Mouse (Mus musculus) heart, embryonic 16.5 days (tissue): Measurements from ENCODE around the gene Gpr153. TPM values are rescaled to one million over a fixed set of nuclear protein-coding genes. Genes with fewer than 3 reads are reported as not detected.
A peak's percentile ranks its signal among the peaks of the same experiment; 100 is the strongest.

Experiments used
- ATAC-seq: fragments of 200-750 bp; cut with Nextera tagmentation; replicated peaks from 2 replicates; pipeline ENCODE4 v1.8.0; 2017; ENCODE audit warnings: moderate number of reproducible peaks; ENCODE audit not compliant: insufficient read depth, low FRiP score; ENCODE audit errors: extremely low read depth
- H3K27ac ChIP-seq: fragments of 300-500 bp; sonication (generic); 2 replicates; pipeline ENCODE4 v1.5.1; 2014; ENCODE audit warnings: mild to moderate bottlenecking, low read length, control low read depth, moderate library complexity
- H3K27me3 ChIP-seq: fragments of 300-500 bp; sonication (generic); 2 replicates; pipeline ENCODE4 v1.6.1; 2014; ENCODE audit warnings: low read length, mixed read lengths; ENCODE audit not compliant: control insufficient read depth, insufficient read depth
- H3K36me3 ChIP-seq: fragments of 300-500 bp; sonication (generic); 2 replicates; pipeline ENCODE4 v1.6.1; 2014; ENCODE audit not compliant: control insufficient read depth, insufficient read depth
- H3K4me1 ChIP-seq: fragments of 300-500 bp; sonication (generic); 2 replicates; pipeline ENCODE4 v1.6.1; 2014; ENCODE audit warnings: low read length, mixed read lengths; ENCODE audit not compliant: control insufficient read depth, insufficient read depth
- H3K4me2 ChIP-seq: fragments of 300-500 bp; sonication (generic); 2 replicates; pipeline ENCODE4 v1.6.1; 2014; ENCODE audit warnings: low read depth, mild to moderate bottlenecking, control low read depth, low read length
- H3K4me3 ChIP-seq: fragments of 300-500 bp; sonication (generic); 2 replicates; pipeline ENCODE4 v1.5.1; 2014; ENCODE audit warnings: mild to moderate bottlenecking, control low read depth, low read length
- H3K9ac ChIP-seq: fragments of 300-500 bp; sonication (generic); 2 replicates; pipeline ENCODE4 v1.6.1; 2014; ENCODE audit warnings: low read length, control low read depth
- H3K9me3 ChIP-seq: fragments of 300-500 bp; sonication (generic); replicated peaks from 2 replicates; pipeline ENCODE4 v1.6.1; 2016; ENCODE audit warnings: low read length; ENCODE audit not compliant: control insufficient read depth
- WGBS: fragments of 180-500 bp; shearing (Covaris S2); extraction: QIAGEN DNeasy Blood & Tissue Kit; methylation state at CpG from one replicate; pipeline ENCODE4 v1.1.7; 2014; 5-methylcytosine and 5-hydroxymethylcytosine counted together
- polyA plus RNA-seq: library from polyadenylated mRNA; unstranded; fragments of >200 nt; fragmentation: Nextera tagmentation; extraction: Ambion mirVana; gene quantifications from 2 replicates; pipeline ENCODE4 v1.2.1, GENCODE M21; 2015

Gene Gpr153
- polyA plus RNA-seq, 1 experiment from 2014 or later, result 8.4 TPM

- no peaks in the 10 kb centered on the region for H3K36me3 ChIP-seq
- H3K4me1 ChIP-seq, result peaks cover 66% of the 10 kb centered on the region
- H3K4me2 ChIP-seq, result no peak overlapping the region
- no peaks in the 10 kb centered on the region for H3K9me3 ChIP-seq
- no peak for ATAC-seq
- H3K27ac ChIP-seq, result peak overlapping the region; percentile 95
- no peaks in the 10 kb centered on the region for H3K27me3 ChIP-seq
- H3K9ac ChIP-seq, result peak overlapping the region; percentile 47
- no peak overlapping the region for H3K4me3 ChIP-seq
- 46% methylated on average over 9 of the region's 9 CpGs for WGBS
Measured at GRCm38 (mm10) chr4:152263089-152263488, 10.9 kb upstream of the Gpr153 start.

DNA sequence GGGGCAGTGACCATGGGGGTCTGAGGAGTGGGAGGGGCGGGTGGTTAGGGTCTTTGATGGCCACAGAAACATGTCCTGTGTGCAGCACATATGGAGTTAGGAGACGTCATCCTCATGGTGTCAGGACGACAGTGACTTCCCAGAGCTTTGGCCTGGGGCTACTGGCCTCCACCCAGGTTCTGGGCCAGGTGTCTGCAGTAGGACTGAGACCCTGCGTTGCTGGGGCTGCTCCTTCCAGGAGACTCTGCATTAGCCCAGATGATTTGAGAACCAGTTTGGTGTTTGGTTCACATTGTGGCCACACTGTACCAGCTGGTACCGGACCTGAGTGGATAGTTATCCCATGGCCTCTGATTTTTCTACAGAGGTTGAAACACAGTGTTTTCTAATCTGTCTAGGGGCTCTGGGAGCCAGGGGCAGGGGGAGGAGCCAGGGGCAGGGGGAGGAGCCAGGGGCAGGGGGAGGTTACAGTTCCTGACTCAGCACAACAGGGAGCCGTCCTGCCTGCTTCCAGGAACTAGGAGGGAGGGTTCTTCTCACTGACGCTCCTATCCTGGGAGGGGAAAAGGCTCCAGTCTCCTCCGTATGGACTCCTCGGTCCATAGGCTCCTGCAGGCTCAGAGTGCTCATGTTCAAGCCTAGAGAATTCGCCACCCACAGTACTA lies 10.4 kb upstream of the Gpr153 start:
- no peaks in the 10 kb centered on the region for H3K27me3 ChIP-seq
- no peaks in the 10 kb centered on the region for H3K36me3 ChIP-seq
- H3K4me2 ChIP-seq, result no peak overlapping the region
- peak; percentile 19; the same call in 1 of the 2 replicates for ATAC-seq
- no peaks in the 10 kb centered on the region for H3K9me3 ChIP-seq
- H3K4me3 ChIP-seq, result no peak overlapping the region
- peak overlapping the region; percentile 95 for H3K27ac ChIP-seq
- H3K4me1 ChIP-seq, result peaks cover 63% of the 10 kb centered on the region
- H3K9ac ChIP-seq, result peak overlapping the region; percentile 47
- 43% methylated on average over 10 of the region's 10 CpGs for WGBS

DNA sequence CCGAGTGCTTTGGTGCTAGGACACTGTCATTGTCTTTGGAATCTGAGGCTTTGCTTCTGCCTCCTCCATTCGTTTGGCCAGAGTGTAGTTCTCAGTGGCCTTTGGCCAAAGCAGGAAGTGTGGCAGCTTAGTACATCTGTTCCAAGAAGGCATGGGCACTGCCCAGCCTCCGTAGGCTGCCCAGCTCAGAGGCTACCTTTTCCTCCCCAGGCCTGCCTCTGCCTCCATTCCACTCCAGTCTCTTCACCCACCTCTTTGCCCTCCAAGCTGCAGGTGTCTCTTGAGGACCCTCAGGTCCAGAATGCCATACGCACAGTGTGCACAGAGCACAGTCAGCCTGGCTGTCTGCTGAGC lies 9.9 kb upstream of the Gpr153 start:
- no peak overlapping the region for H3K4me2 ChIP-seq
- H3K9ac ChIP-seq, result peak overlapping the region; percentile 47; the same call in 1 of the 2 replicates
- H3K27me3 ChIP-seq, result no peaks in the 10 kb centered on the region
- H3K36me3 ChIP-seq, result no peaks in the 10 kb centered on the region
- no peak for ATAC-seq
- peaks cover 58% of the 10 kb centered on the region for H3K4me1 ChIP-seq
- WGBS, result 50% methylated on average over 4 of the region's 4 CpGs
- H3K27ac ChIP-seq, result peak overlapping the region; percentile 95
- no peak overlapping the region for H3K4me3 ChIP-seq
- H3K9me3 ChIP-seq, result no peaks in the 10 kb centered on the region

DNA sequence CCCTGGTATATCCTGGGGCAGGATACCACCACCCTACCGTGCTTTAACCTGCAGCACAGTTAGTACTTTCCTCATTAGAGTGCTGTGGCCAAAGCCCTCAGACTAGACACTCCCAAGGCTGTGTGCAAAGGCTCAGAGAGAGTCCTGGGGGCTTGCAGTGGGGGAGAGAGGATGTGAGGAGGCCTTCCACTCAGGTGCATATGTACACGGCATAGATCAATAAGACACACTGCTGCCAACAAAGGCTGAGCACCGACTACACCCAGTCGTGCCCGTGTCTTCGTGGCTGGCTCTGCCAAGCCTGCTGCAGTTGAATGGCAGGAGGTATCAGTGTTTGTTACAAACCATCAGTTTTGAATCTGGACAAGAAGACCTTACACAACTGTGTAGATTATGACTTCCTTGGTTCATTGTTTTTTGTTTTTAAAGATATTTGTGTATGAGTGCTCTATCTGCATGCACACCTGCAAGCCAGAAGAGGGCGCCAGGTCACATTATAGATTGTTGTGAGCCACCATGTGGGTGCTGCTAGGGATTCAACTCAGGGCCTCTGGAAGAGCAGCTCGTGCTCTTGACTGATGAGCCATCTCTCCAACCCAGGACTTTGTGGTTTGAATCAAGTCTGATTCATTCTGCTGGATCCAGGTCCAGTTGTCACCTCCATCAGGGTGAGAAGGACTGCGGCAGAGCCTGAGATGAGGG lies 9.0 kb upstream of the Gpr153 start:
- H3K9ac ChIP-seq, result no peak overlapping the region
- ATAC-seq, result no peak
- peaks cover 59% of the 10 kb centered on the region for H3K4me1 ChIP-seq
- 90% methylated on average over 9 of the region's 9 CpGs for WGBS
- no peaks in the 10 kb centered on the region for H3K27me3 ChIP-seq
- H3K36me3 ChIP-seq, result no peaks in the 10 kb centered on the region
- H3K27ac ChIP-seq, result no peak overlapping the region
- no peak overlapping the region for H3K4me2 ChIP-seq
- H3K4me3 ChIP-seq, result no peak overlapping the region
- no peaks in the 10 kb centered on the region for H3K9me3 ChIP-seq

GRCm38 (mm10) chr4:152265791-152266190 lies 8.2 kb upstream of the Gpr153 start:
- no peak overlapping the region for H3K9ac ChIP-seq
- 59% methylated on average over 5 of the region's 5 CpGs for WGBS

DNA sequence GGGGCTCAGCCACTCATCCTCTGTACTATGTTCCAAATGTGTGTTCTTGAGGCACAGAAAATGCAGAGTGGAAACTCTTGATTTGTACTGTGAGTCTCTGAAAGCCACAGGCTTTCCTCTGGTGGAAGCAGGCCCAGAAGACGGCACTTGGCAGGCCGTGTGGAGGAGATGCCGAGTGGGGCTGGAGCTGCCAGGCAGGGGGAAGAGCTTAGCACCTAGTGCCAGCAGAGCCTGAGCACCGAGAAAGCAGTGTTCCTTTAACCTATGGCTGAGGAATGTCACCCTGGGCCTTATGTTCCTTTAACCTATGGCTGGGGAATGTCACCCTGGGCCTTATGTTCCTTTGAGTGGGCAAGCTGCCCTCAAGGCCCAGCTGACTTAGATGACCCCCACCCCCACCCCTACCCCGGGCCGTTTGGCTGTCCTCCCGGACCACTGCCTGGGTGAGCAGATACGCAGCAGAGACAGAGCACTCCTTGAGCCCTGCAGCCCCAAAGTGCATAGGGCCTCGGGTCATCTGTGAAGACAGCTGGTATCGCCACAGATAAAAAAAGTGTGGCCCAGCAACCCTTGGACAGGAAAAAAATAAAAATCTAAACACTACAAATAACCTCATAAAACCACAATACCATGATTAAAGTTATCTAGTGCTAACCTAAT lies 7.7 kb upstream of the Gpr153 start:
- Histone ChIP-seq H3K4me3 (no peak overlapping the region), H3K9ac (peak overlapping the region; percentile 8; the same call in 1 of the 2 replicates), H3K4me2 (no peak overlapping the region), H3K9me3 (no peaks in the 10 kb centered on the region), H3K27ac (peak overlapping the region; percentile 83), H3K4me1 (peaks cover 67% of the 10 kb centered on the region), H3K27me3 (no peaks in the 10 kb centered on the region), H3K36me3 (no peaks in the 10 kb centered on the region)
- no peak for ATAC-seq
- 27% methylated on average over 10 of the region's 10 CpGs for WGBS

More at GRCm38 (mm10) chr4:152265791-152266190, 8.2 kb upstream of the Gpr153 start:
- no peaks in the 10 kb centered on the region for H3K27me3 ChIP-seq
- no peaks in the 10 kb centered on the region for H3K36me3 ChIP-seq
- peak overlapping the region; percentile 83 for H3K27ac ChIP-seq
- H3K4me2 ChIP-seq, result no peak overlapping the region
- H3K4me1 ChIP-seq, result peaks cover 66% of the 10 kb centered on the region
- no peak overlapping the region for H3K4me3 ChIP-seq
- no peaks in the 10 kb centered on the region for H3K9me3 ChIP-seq
- ATAC-seq, result no peak

GRCm38 (mm10) chr4:152267748-152268369 lies 6.2 kb upstream of the Gpr153 start:
- 61% methylated on average over 13 of the region's 13 CpGs for WGBS

GRCm38 (mm10) chr4:152269967-152270366 lies 4.1 kb upstream of the Gpr153 start:
- peaks cover 59% of the 10 kb centered on the region for H3K4me1 ChIP-seq
- no peak overlapping the region; the same call in 1 of the 2 replicates for H3K27ac ChIP-seq
- no peak overlapping the region for H3K4me3 ChIP-seq
- no peaks in the 10 kb centered on the region for H3K9me3 ChIP-seq
- H3K4me2 ChIP-seq, result no peak overlapping the region
- H3K36me3 ChIP-seq, result no peaks in the 10 kb centered on the region
- H3K9ac ChIP-seq, result no peak overlapping the region
- no peaks in the 10 kb centered on the region for H3K27me3 ChIP-seq
- WGBS, result 91% methylated on average over 13 of the region's 13 CpGs
- no peak for ATAC-seq

More at GRCm38 (mm10) chr4:152267748-152268369, 6.2 kb upstream of the Gpr153 start:
- Histone ChIP-seq H3K9ac (no peak overlapping the region), H3K36me3 (no peaks in the 10 kb centered on the region), H3K4me3 (no peak overlapping the region), H3K27ac (no peak overlapping the region), H3K4me1 (peaks cover 68% of the 10 kb centered on the region), H3K4me2 (no peak overlapping the region), H3K9me3 (no peaks in the 10 kb centered on the region), H3K27me3 (no peaks in the 10 kb centered on the region)
- ATAC-seq, result no peak
